Mouse (Mus musculus) embryonic fibroblast, embryonic 13.5 days (primary cell): Measurements from ENCODE around the gene Nptn.

Experiments
- CTCF ChIP-seq: IDR thresholded peaks from 2 replicates; pipeline ENCODE4 v1.5.1; 2011; ENCODE audit warnings: mild to moderate bottlenecking, control low read depth, low read length, moderate library complexity, borderline replicate concordance; ENCODE audit not compliant: insufficient read depth
- POLR2A ChIP-seq: IDR thresholded peaks from 2 replicates; pipeline ENCODE4 v1.6.1; 2011; ENCODE audit warnings: low read depth, mild to moderate bottlenecking, control low read depth, low read length, moderate library complexity

- TF ChIP-seq POLR2A = no peak
- no peak for TF ChIP-seq CTCF
Measured at GRCm38 (mm10) chr9:58649265-58649626, 67.2 kb downstream of the Nptn start.
